In genomic region chr16:90165435-90165834, GRCm38 (mm10) we compare ENCODE assay signal across 23 mouse cellular contexts.
"Had no signal": no experiment of that assay in that cellular context is flagged by ENCODE, and none has a peak within 500 bp of the region (broad histone marks: within the 10 kb centered on the region; RNA-seq: fewer than 3 reads in every experiment).

No protein-coding gene starts in this region.

- DNase-seq: gastrocnemius, postnatal 14 days; heart, adult 18-20 months; heart, postnatal 10 days; heart, postnatal 4 days; kidney, adult 18-20 months; kidney, adult 8-10 months; kidney, postnatal 10 days; kidney, postnatal 4 days; layer of hippocampus, postnatal 36 days; left cerebral cortex, postnatal 4 days had no signal

- H3K9me3 ChIP-seq: heart, embryonic 10.5 days; heart, embryonic 12.5 days; hindbrain, embryonic 10.5 days; hindbrain, embryonic 12.5 days; intestine, embryonic 15.5 days; limb, embryonic 13.5 days; limb, embryonic 15.5 days; liver, embryonic 12.5 days had no signal

- H3K27ac ChIP-seq: heart, embryonic 10.5 days; hindbrain, embryonic 10.5 days; hindbrain, embryonic 12.5 days; hindbrain, embryonic 14.5 days; intestine, embryonic 15.5 days; layer of hippocampus, adult 2 months; limb, embryonic 13.5 days; limb, embryonic 15.5 days; liver, embryonic 12.5 days had no signal

- H3K36me3 ChIP-seq: heart, embryonic 10.5 days; heart, embryonic 12.5 days; hindbrain, embryonic 10.5 days; hindbrain, embryonic 12.5 days; intestine, embryonic 15.5 days; limb, embryonic 13.5 days; limb, embryonic 15.5 days; liver, embryonic 12.5 days had no signal

- H3K4me2 ChIP-seq: heart, embryonic 12.5 days; hindbrain, embryonic 12.5 days; hindbrain, embryonic 14.5 days; intestine, embryonic 15.5 days; limb, embryonic 13.5 days; limb, embryonic 15.5 days; liver, embryonic 12.5 days had no signal

- ATAC-seq: hindbrain, embryonic 16.5 days; inflammation-experienced regulatory T-cells, adult 6 months; intestine, embryonic 15.5 days; intestine, postnatal 0 days; liver, embryonic 12.5 days had no signal

- H3K27me3 ChIP-seq: heart, embryonic 12.5 days; hindbrain, embryonic 12.5 days; intestine, embryonic 15.5 days; limb, embryonic 13.5 days; limb, embryonic 15.5 days; liver, embryonic 12.5 days had no signal

- H3K4me3 ChIP-seq: heart, embryonic 10.5 days; heart, embryonic 12.5 days; hindbrain, embryonic 10.5 days; hindbrain, embryonic 12.5 days; intestine, embryonic 15.5 days; layer of hippocampus, adult 2 months; limb, embryonic 13.5 days; limb, embryonic 15.5 days; liver, embryonic 12.5 days had no signal

- H3K9ac ChIP-seq: heart, embryonic 12.5 days; hindbrain, embryonic 12.5 days; hindbrain, embryonic 14.5 days; intestine, embryonic 15.5 days; limb, embryonic 13.5 days; limb, embryonic 15.5 days; liver, embryonic 12.5 days had no signal

- H3K4me1 ChIP-seq: intestine, embryonic 15.5 days; limb, embryonic 13.5 days; limb, embryonic 15.5 days; liver, embryonic 12.5 days had no signal
